Comparison of ENCODE assay signal across 14 mouse cellular contexts in the genomic region with DNA sequence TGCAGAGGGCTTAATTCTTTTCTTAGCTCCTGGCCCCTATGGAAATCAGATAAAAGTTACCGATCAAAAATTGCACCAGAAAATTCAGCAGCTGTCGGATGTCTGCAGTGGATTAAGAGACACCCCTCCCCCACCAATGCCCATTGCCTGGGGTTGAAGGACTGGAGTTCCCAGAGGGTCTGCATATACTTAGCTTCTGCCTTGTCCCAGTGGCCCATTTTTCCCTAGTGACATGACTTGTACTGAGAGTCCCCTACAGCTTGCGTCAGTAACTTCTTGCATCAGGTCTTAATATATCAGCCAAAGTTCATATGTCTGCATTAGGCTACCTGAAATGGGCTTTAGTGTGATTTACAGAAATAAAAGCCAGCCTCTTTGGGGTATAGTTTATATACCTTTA. TPM values are rescaled to one million over a fixed set of nuclear protein-coding genes. Genes with fewer than 3 reads are reported as not detected.
A peak's percentile ranks its signal among the peaks of the same experiment; 100 is the strongest.
DNase-seq lines count a peak whose midpoint lies in the region; ATAC-seq and TF ChIP-seq lines count a peak whose summit lies in the region.
"Had no signal": no experiment of that assay in that cellular context is flagged by ENCODE, and none has a peak within 500 bp of the region (broad histone marks: within the 10 kb centered on the region; RNA-seq: fewer than 3 reads in every experiment).

No protein-coding gene starts in this region.

- no peak for TF ChIP-seq CTCF in MEL (IDR thresholded peaks at IDR 0.05 in 2 of 3, conservative IDR thresholded peaks at IDR 0.05 in 1 of 3; ENCODE audit: control insufficient read depth in 1 of 3, insufficient read depth in 1 of 3, low read depth in 2 of 3, low read length in 3 of 3, poor library complexity in 1 of 3, severe bottlenecking in 1 of 3)
- no peak for TF ChIP-seq CTCF in liver, embryonic 14.5 days (IDR thresholded peaks at IDR 0.05; ENCODE audit: low read depth)

- DNase-seq in heart, embryonic 10.5 days (ENCODE audit: low spot score): no peak
- DNase-seq in heart, postnatal 14 days: no peak
- peak; percentile 38 for DNase-seq in MEL (ENCODE audit: low read depth, low spot score)
- peak in 1 of 3 experiments; percentile 32 for DNase-seq in liver, embryonic 14.5 days (ENCODE audit: low read depth in 3 of 3, low spot score in 3 of 3)
- DNase-seq in cerebellum, adult 8-10 months: no peak
- no peak for DNase-seq in forebrain, embryonic 14.5 days (ENCODE audit: low spot score)
- DNase-seq: cerebellum, adult 11-12 months; heart, adult 2 months; right cerebral cortex, postnatal 25 days; thymus, adult 18-20 months had no signal

- TF ChIP-seq RAD21 in MEL (IDR thresholded peaks at IDR 0.05; ENCODE audit: low read depth, low read length): no peak

- peak; percentile 20 for ATAC-seq in erythroid progenitor cell, adult 5-6 weeks (replicated peaks; ENCODE audit: low FRiP score, poor library complexity, severe bottlenecking)
- peak; percentile 32 for ATAC-seq in liver, embryonic 14.5 days (ENCODE audit: insufficient read depth)
- no peak for ATAC-seq in forebrain, embryonic 14.5 days
- no peak for ATAC-seq in megakaryocyte, adult 5-6 weeks (ENCODE audit: poor library complexity, severe bottlenecking)

- TF ChIP-seq POLR2A in MEL (IDR thresholded peaks at IDR 0.05; ENCODE audit: control insufficient read depth in 1 of 2, insufficient read depth in 1 of 2, low read depth in 1 of 2, low read length in 2 of 2, poor library complexity in 1 of 2): no peak

- intact Hi-C loops in heart, postnatal 14 days (cut with DNase I): no loop called here

- H3K79me2 ChIP-seq in MEL (ENCODE audit: control insufficient read depth, insufficient read depth, low read length, poor library complexity): peaks cover 4% of the 10 kb centered on the region; the same call in 1 of the 2 replicates

- no peaks in the 10 kb centered on the region for H3K9me3 ChIP-seq in heart, embryonic 10.5 days
- no peaks in the 10 kb centered on the region for H3K9me3 ChIP-seq in MEL (replicated peaks; ENCODE audit: insufficient read depth, low read length)
- no peaks in the 10 kb centered on the region for H3K9me3 ChIP-seq in liver, embryonic 14.5 days (ENCODE audit: control insufficient read depth, low read length)
- H3K9me3 ChIP-seq in forebrain, embryonic 14.5 days (replicated peaks; ENCODE audit: control insufficient read depth, low read length): no peaks in the 10 kb centered on the region
- H3K9me3 ChIP-seq: embryonic facial prominence, embryonic 13.5 days had no signal

- H3K4me1 ChIP-seq in heart, embryonic 10.5 days: peaks cover 27% of the 10 kb centered on the region
- H3K4me1 ChIP-seq in MEL (ENCODE audit: control insufficient read depth in 1 of 2, insufficient read depth in 2 of 2, low read length in 2 of 2): peaks cover 15 to 28% of the 10 kb centered on the region in 2 experiments
- peaks cover 48 to 58% of the 10 kb centered on the region in 2 experiments for H3K4me1 ChIP-seq in liver, embryonic 14.5 days (replicated peaks; ENCODE audit: control insufficient read depth in 2 of 2, insufficient read depth in 2 of 2, low read length in 1 of 2)
- H3K4me1 ChIP-seq in forebrain, embryonic 14.5 days (ENCODE audit: control insufficient read depth, insufficient read depth, low read length): no peaks in the 10 kb centered on the region

- WGBS in heart, embryonic 10.5 days: 57% methylated on average over 3 of the region's 3 CpGs
- 11% methylated on average over 3 of the region's 3 CpGs for WGBS in liver, embryonic 14.5 days (ENCODE audit: insufficient replicate concordance)
- WGBS in forebrain, embryonic 14.5 days: 80% methylated on average over 3 of the region's 3 CpGs

- peaks cover 14% of the 10 kb centered on the region for H3K36me3 ChIP-seq in heart, embryonic 10.5 days
- H3K36me3 ChIP-seq in MEL (ENCODE audit: control insufficient read depth in 1 of 2, insufficient read depth in 2 of 2, low read length in 2 of 2): peaks cover 0 to 30% of the 10 kb centered on the region in 2 experiments
- peaks cover 3% of the 10 kb centered on the region; the same call in 1 of the 2 replicates for H3K36me3 ChIP-seq in liver, embryonic 14.5 days (replicated peaks; ENCODE audit: control insufficient read depth, insufficient read depth, low read depth)
- peaks cover 3% of the 10 kb centered on the region; the same call in 1 of the 2 replicates for H3K36me3 ChIP-seq in forebrain, embryonic 14.5 days (ENCODE audit: control insufficient read depth, insufficient read depth, low read length)

- peak overlapping the region; percentile 83 for H3K4me2 ChIP-seq in liver, embryonic 14.5 days (ENCODE audit: low read depth)
- no peak overlapping the region for H3K4me2 ChIP-seq in forebrain, embryonic 14.5 days (ENCODE audit: low read length)
- H3K4me2 ChIP-seq: embryonic facial prominence, embryonic 13.5 days had no signal

- peak overlapping the region; percentile 64; the same call in 1 of the 2 replicates for H3K27ac ChIP-seq in heart, embryonic 10.5 days
- H3K27ac ChIP-seq in MEL (ENCODE audit: control insufficient read depth, low read depth, low read length): peak overlapping the region; percentile 68
- peak overlapping the region; percentile 95 for H3K27ac ChIP-seq in liver, embryonic 14.5 days
- no peak overlapping the region for H3K27ac ChIP-seq in forebrain, embryonic 14.5 days (ENCODE audit: low read depth, low read length)
- H3K27ac ChIP-seq: embryonic facial prominence, embryonic 13.5 days; heart, adult 2 months had no signal

- H3K9ac ChIP-seq in MEL (ENCODE audit: control insufficient read depth, low read depth, low read length, poor library complexity, severe bottlenecking): no peak overlapping the region
- peak overlapping the region; percentile 68 for H3K9ac ChIP-seq in liver, embryonic 14.5 days (replicated peaks)
- H3K9ac ChIP-seq in forebrain, embryonic 14.5 days (ENCODE audit: low read length): no peak overlapping the region
- H3K9ac ChIP-seq: embryonic facial prominence, embryonic 13.5 days had no signal

- H3K27me3 ChIP-seq in heart, embryonic 10.5 days (ENCODE audit: insufficient read depth, poor library complexity, severe bottlenecking): no peaks in the 10 kb centered on the region
- no peaks in the 10 kb centered on the region for H3K27me3 ChIP-seq in MEL (ENCODE audit: control insufficient read depth in 1 of 2, insufficient read depth in 2 of 2, low read length in 2 of 2)
- no peaks in the 10 kb centered on the region for H3K27me3 ChIP-seq in liver, embryonic 14.5 days (ENCODE audit: control insufficient read depth, insufficient read depth, low read length)
- H3K27me3 ChIP-seq in forebrain, embryonic 14.5 days (replicated peaks; ENCODE audit: control insufficient read depth, insufficient read depth, low read length): no peaks in the 10 kb centered on the region
- H3K27me3 ChIP-seq: embryonic facial prominence, embryonic 13.5 days had no signal

- no peak for TF ChIP-seq EP300 in MEL (IDR thresholded peaks at IDR 0.05; ENCODE audit: low read depth in 1 of 2, low read length in 2 of 2)
- no peak for TF ChIP-seq EP300 in liver, embryonic 14.5 days (IDR thresholded peaks at IDR 0.05; ENCODE audit: low read depth)

- H3K4me3 ChIP-seq in heart, embryonic 10.5 days: no peak overlapping the region
- H3K4me3 ChIP-seq in MEL (ENCODE audit: control insufficient read depth in 1 of 2, insufficient read depth in 1 of 2, low read depth in 2 of 2, low read length in 2 of 2): peak overlapping the region in 1 of 2 experiments; percentile 2; a peak in 1 of 4 replicates
- peak overlapping the region; percentile 26 to 42; a peak in 3 of 4 replicates for H3K4me3 ChIP-seq in liver, embryonic 14.5 days (ENCODE audit: insufficient read depth in 1 of 2, low read depth in 2 of 2, low read length in 2 of 2)
- no peak overlapping the region for H3K4me3 ChIP-seq in forebrain, embryonic 14.5 days (ENCODE audit: low read depth, low read length)
- H3K4me3 ChIP-seq: embryonic facial prominence, embryonic 13.5 days; heart, adult 2 months had no signal

RNA-seq across cellular contexts. Expression of gene Wipi2, which starts 22.9 kb away (rescaled TPM):
- polyA plus RNA-seq in heart, embryonic 10.5 days (2016; fragmentation: Nextera tagmentation; extraction: Ambion mirVana): 37.7 and 47.6 TPM in 2 replicates
- 10 to 100 TPM; 36.1 TPM for total RNA-seq in heart, postnatal 14 days (2021)
- total RNA-seq in MEL (2012; rRNA removed): 38.6 and 39.0 TPM in 2 replicates
- polyA plus RNA-seq in MEL (2012; ENCODE audit: insufficient read depth in 1 of 2, insufficient read length in 2 of 2, low read depth in 1 of 2, low replicate concordance in 2 of 2, missing spikeins in 1 of 2): 10 to 100 TPM; 53.6 to 74.7 TPM
- total RNA-seq in erythroid progenitor cell, adult 5-6 weeks (2015; ENCODE audit: low replicate concordance): 42.9 and 54.5 TPM in 2 replicates
- total RNA-seq in erythroid progenitor cell, adult 5-6 weeks (2017; ENCODE audit: low replicate concordance): 67.9 and 91.3 TPM in 2 replicates
- 16.0 and 20.5 TPM in 2 replicates for polyA plus RNA-seq in liver, embryonic 14.5 days (2012; rRNA removed)
- 28.3 and 34.4 TPM in 2 replicates for polyA plus RNA-seq in liver, embryonic 14.5 days (2014; fragmentation: Nextera tagmentation; extraction: Ambion mirVana)
- polyA plus RNA-seq in forebrain, embryonic 14.5 days (2014; fragmentation: Nextera tagmentation; extraction: Ambion mirVana): 41.5 and 49.4 TPM in 2 replicates
- total RNA-seq in megakaryocyte, adult 5-6 weeks (2015): 15.0 and 16.9 TPM in 2 replicates
- 20.5 and 26.6 TPM in 2 replicates for total RNA-seq in megakaryocyte, adult 5-6 weeks (2017)

RNA-seq across cellular contexts. Expression of gene Mmd2, which starts 41.8 kb away (rescaled TPM):
- 0.15 and 4.8 TPM in 2 replicates for polyA plus RNA-seq in heart, embryonic 10.5 days (2016; fragmentation: Nextera tagmentation; extraction: Ambion mirVana)
- total RNA-seq in heart, postnatal 14 days (2021): under 1 TPM in 1 of 2 experiments, not detected in 1; 0.41 TPM
- not detected in 2 replicates for total RNA-seq in MEL (2012; rRNA removed)
- not detected for polyA plus RNA-seq in MEL (2012; ENCODE audit: insufficient read depth in 1 of 2, insufficient read length in 2 of 2, low read depth in 1 of 2, low replicate concordance in 2 of 2, missing spikeins in 1 of 2)
- total RNA-seq in erythroid progenitor cell, adult 5-6 weeks (2015; ENCODE audit: low replicate concordance): not detected in 2 replicates
- not detected in 2 replicates for total RNA-seq in erythroid progenitor cell, adult 5-6 weeks (2017; ENCODE audit: low replicate concordance)
- polyA plus RNA-seq in liver, embryonic 14.5 days (2012; rRNA removed): 6.0 and 6.7 TPM in 2 replicates
- polyA plus RNA-seq in liver, embryonic 14.5 days (2014; fragmentation: Nextera tagmentation; extraction: Ambion mirVana): 15.5 and 16.9 TPM in 2 replicates
- 71.9 and 75.1 TPM in 2 replicates for polyA plus RNA-seq in forebrain, embryonic 14.5 days (2014; fragmentation: Nextera tagmentation; extraction: Ambion mirVana)
- total RNA-seq in megakaryocyte, adult 5-6 weeks (2015): not detected in 2 replicates
- total RNA-seq in megakaryocyte, adult 5-6 weeks (2017): not detected in 2 replicates
- total RNA-seq: neutrophil, adult 5-6 weeks had no signal

RNA-seq across cellular contexts. Expression of gene Slc29a4, which starts 41.9 kb away (rescaled TPM):
- 2.6 and 4.6 TPM in 2 replicates for polyA plus RNA-seq in heart, embryonic 10.5 days (2016; fragmentation: Nextera tagmentation; extraction: Ambion mirVana)
- total RNA-seq in heart, postnatal 14 days (2021): under 1 TPM; 0.63 to 0.69 TPM
- not detected in 2 replicates for total RNA-seq in MEL (2012; rRNA removed)
- not detected for polyA plus RNA-seq in MEL (2012; ENCODE audit: insufficient read depth in 1 of 2, insufficient read length in 2 of 2, low read depth in 1 of 2, low replicate concordance in 2 of 2, missing spikeins in 1 of 2)
- total RNA-seq in erythroid progenitor cell, adult 5-6 weeks (2015; ENCODE audit: low replicate concordance): not detected in 2 replicates
- not detected in 2 replicates for total RNA-seq in erythroid progenitor cell, adult 5-6 weeks (2017; ENCODE audit: low replicate concordance)
- 0.04 and 0.21 TPM in 2 replicates for polyA plus RNA-seq in liver, embryonic 14.5 days (2012; rRNA removed)
- polyA plus RNA-seq in liver, embryonic 14.5 days (2014; fragmentation: Nextera tagmentation; extraction: Ambion mirVana): 0.04 and 0.24 TPM in 2 replicates
- polyA plus RNA-seq in forebrain, embryonic 14.5 days (2014; fragmentation: Nextera tagmentation; extraction: Ambion mirVana): 50.4 and 69.7 TPM in 2 replicates
- total RNA-seq in megakaryocyte, adult 5-6 weeks (2015): not detected in 2 replicates
- not detected in 2 replicates for total RNA-seq in megakaryocyte, adult 5-6 weeks (2017)

Comparison
In these comparisons a context has a peak if more than half of its experiments do, and no peak if none do; other contexts are left out.
1. H3K4me3 ChIP-seq: peak in liver, embryonic 14.5 days (2 of 2); none in heart, embryonic 10.5 days (single experiment) and forebrain, embryonic 14.5 days (single experiment).
2. ATAC-seq: peak in erythroid progenitor cell, adult 5-6 weeks (single experiment) and liver, embryonic 14.5 days (single experiment); none in forebrain, embryonic 14.5 days (single experiment) and megakaryocyte, adult 5-6 weeks (single experiment).